ENCODE assay signal across 34 mouse cellular contexts in the genomic region with DNA sequence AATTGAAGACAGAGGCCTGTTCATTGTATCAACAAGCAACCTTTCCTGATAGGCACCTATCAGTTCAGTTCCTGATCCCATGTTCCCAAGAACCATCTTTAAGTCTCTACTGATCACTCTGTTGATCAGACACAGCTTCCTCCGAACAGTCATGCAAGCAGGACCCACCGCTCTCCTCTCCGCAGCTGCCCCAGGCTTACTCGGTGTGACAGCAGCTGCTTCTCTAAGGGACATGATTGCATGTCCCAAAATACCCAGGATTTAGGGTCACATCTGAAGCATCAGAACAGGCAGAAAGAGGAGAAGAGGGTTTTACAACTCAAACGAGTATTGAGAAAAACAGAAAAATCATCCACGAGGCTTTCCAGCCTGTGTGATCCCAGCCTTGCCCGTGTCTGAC. TPM values are rescaled to one million over a fixed set of nuclear protein-coding genes. Genes with fewer than 3 reads are reported as not detected.
DNase-seq lines count a peak whose midpoint lies in the region; ATAC-seq and TF ChIP-seq lines count a peak whose summit lies in the region.
"Had no signal": no experiment of that assay in that cellular context is flagged by ENCODE, and none has a peak within 500 bp of the region (broad histone marks: within the 10 kb centered on the region; RNA-seq: fewer than 3 reads in every experiment).

No protein-coding gene starts in this region.

- H3K79me2 ChIP-seq in MEL (ENCODE audit: control insufficient read depth, insufficient read depth, low read length, poor library complexity) = no peaks in the 10 kb centered on the region

- no peaks in the 10 kb centered on the region for H3K27me3 ChIP-seq in embryonic facial prominence, embryonic 14.5 days (replicated peaks; ENCODE audit: control insufficient read depth, insufficient read depth, low read length)
- no peaks in the 10 kb centered on the region; the same call in 1 of the 2 replicates for H3K27me3 ChIP-seq in embryonic facial prominence, embryonic 10.5 days (replicated peaks; ENCODE audit: low read depth, poor library complexity, severe bottlenecking)
- H3K27me3 ChIP-seq in heart, embryonic 11.5 days (ENCODE audit: control insufficient read depth, insufficient read depth, low read length) = no peaks in the 10 kb centered on the region
- H3K27me3 ChIP-seq in heart, embryonic 16.5 days (ENCODE audit: control insufficient read depth, insufficient read depth, low read length) = no peaks in the 10 kb centered on the region
- H3K27me3 ChIP-seq in MEL (ENCODE audit: control insufficient read depth in 1 of 2, insufficient read depth in 2 of 2, low read length in 2 of 2) = no peaks in the 10 kb centered on the region; a peak in 1 of 4 replicates
- H3K27me3 ChIP-seq: embryonic facial prominence, embryonic 15.5 days; forebrain, embryonic 13.5 days; limb, embryonic 12.5 days; liver, embryonic 13.5 days had no signal

- intact Hi-C loops in heart, postnatal 36 days (cut with DNase I) = loop anchor here (5.0 kb wide), 1 partner anchor 193 kb away; no protein-coding TSS in a partner anchor

- H3K36me3 ChIP-seq in embryonic facial prominence, embryonic 14.5 days (ENCODE audit: control insufficient read depth, insufficient read depth, low read length) = no peaks in the 10 kb centered on the region
- no peaks in the 10 kb centered on the region for H3K36me3 ChIP-seq in embryonic facial prominence, embryonic 10.5 days (replicated peaks)
- no peaks in the 10 kb centered on the region for H3K36me3 ChIP-seq in heart, embryonic 11.5 days (ENCODE audit: control insufficient read depth, insufficient read depth, low read length)
- H3K36me3 ChIP-seq in heart, embryonic 16.5 days (ENCODE audit: control insufficient read depth, insufficient read depth) = no peaks in the 10 kb centered on the region
- peaks cover 0 to 2% of the 10 kb centered on the region in 2 experiments; a peak in 1 of 4 replicates for H3K36me3 ChIP-seq in MEL (ENCODE audit: control insufficient read depth in 1 of 2, insufficient read depth in 2 of 2, low read length in 2 of 2)
- H3K36me3 ChIP-seq: embryonic facial prominence, embryonic 15.5 days; hindbrain, embryonic 10.5 days; hindbrain, embryonic 15.5 days; limb, embryonic 12.5 days; liver, embryonic 13.5 days; midbrain, embryonic 12.5 days; neural tube, embryonic 13.5 days had no signal

- H3K9me3 ChIP-seq in embryonic facial prominence, embryonic 14.5 days (ENCODE audit: control insufficient read depth, low read length) = no peaks in the 10 kb centered on the region
- H3K9me3 ChIP-seq in embryonic facial prominence, embryonic 10.5 days = no peaks in the 10 kb centered on the region
- H3K9me3 ChIP-seq in heart, embryonic 11.5 days (replicated peaks; ENCODE audit: control insufficient read depth, low read length) = no peaks in the 10 kb centered on the region
- H3K9me3 ChIP-seq in heart, embryonic 16.5 days (replicated peaks; ENCODE audit: control insufficient read depth, low read length) = no peaks in the 10 kb centered on the region
- no peaks in the 10 kb centered on the region for H3K9me3 ChIP-seq in MEL (replicated peaks; ENCODE audit: insufficient read depth, low read length)
- H3K9me3 ChIP-seq: embryonic facial prominence, embryonic 15.5 days; forebrain, embryonic 13.5 days; hindbrain, embryonic 10.5 days; hindbrain, embryonic 15.5 days; limb, embryonic 12.5 days; liver, embryonic 13.5 days; midbrain, embryonic 12.5 days; neural tube, embryonic 13.5 days had no signal

- H3K27ac ChIP-seq in embryonic facial prominence, embryonic 14.5 days (replicated peaks; ENCODE audit: low read depth, low read length) = no peak overlapping the region
- no peak overlapping the region for H3K27ac ChIP-seq in embryonic facial prominence, embryonic 10.5 days (replicated peaks)
- H3K27ac ChIP-seq in heart, embryonic 11.5 days (ENCODE audit: low read depth, low read length) = no peak overlapping the region
- peak overlapping the region; percentile 58 for H3K27ac ChIP-seq in heart, embryonic 16.5 days (ENCODE audit: low read length)
- H3K27ac ChIP-seq in MEL (ENCODE audit: control insufficient read depth, low read depth, low read length) = no peak overlapping the region
- H3K27ac ChIP-seq: embryonic facial prominence, embryonic 15.5 days; forebrain, embryonic 13.5 days; hindbrain, embryonic 10.5 days; hindbrain, embryonic 15.5 days; limb, embryonic 12.5 days; liver, embryonic 13.5 days; midbrain, embryonic 12.5 days; neural tube, embryonic 13.5 days; stomach, postnatal 0 days had no signal

- no peak for ATAC-seq in embryonic facial prominence, embryonic 14.5 days (ENCODE audit: low read depth)
- no peak for ATAC-seq in heart, embryonic 11.5 days (replicated peaks; ENCODE audit: insufficient number of reproducible peaks, low FRiP score, low TSS enrichment)
- ATAC-seq in heart, embryonic 16.5 days (replicated peaks; ENCODE audit: extremely low read depth, insufficient read depth, low FRiP score) = no peak
- ATAC-seq: inflammation-experienced regulatory T-cells, adult 6 months; lung, postnatal 0 days had no signal

- H3K4me1 ChIP-seq in embryonic facial prominence, embryonic 14.5 days (ENCODE audit: control insufficient read depth, insufficient read depth, low read length) = no peaks in the 10 kb centered on the region
- H3K4me1 ChIP-seq in embryonic facial prominence, embryonic 10.5 days = no peaks in the 10 kb centered on the region
- H3K4me1 ChIP-seq in heart, embryonic 11.5 days (ENCODE audit: control insufficient read depth, insufficient read depth, low read length) = no peaks in the 10 kb centered on the region
- H3K4me1 ChIP-seq in heart, embryonic 16.5 days (ENCODE audit: control insufficient read depth, insufficient read depth, low read length) = peaks cover 14% of the 10 kb centered on the region
- no peaks in the 10 kb centered on the region for H3K4me1 ChIP-seq in MEL (ENCODE audit: control insufficient read depth in 1 of 2, insufficient read depth in 2 of 2, low read length in 2 of 2)
- H3K4me1 ChIP-seq: hindbrain, embryonic 10.5 days; hindbrain, embryonic 15.5 days; limb, embryonic 12.5 days; midbrain, embryonic 12.5 days had no signal

- no peak for TF ChIP-seq POLR2A in MEL (IDR thresholded peaks at IDR 0.05; ENCODE audit: control insufficient read depth in 1 of 2, insufficient read depth in 1 of 2, low read depth in 1 of 2, low read length in 2 of 2, poor library complexity in 1 of 2)

- 69% methylated on average over 7 of the region's 7 CpGs for WGBS in embryonic facial prominence, embryonic 14.5 days
- WGBS in embryonic facial prominence, embryonic 10.5 days = 79% methylated on average over 7 of the region's 7 CpGs
- WGBS in heart, embryonic 11.5 days (ENCODE audit: insufficient replicate concordance) = 66% methylated on average over 7 of the region's 7 CpGs
- WGBS in heart, embryonic 16.5 days = 66% methylated on average over 7 of the region's 7 CpGs

- H3K4me2 ChIP-seq in embryonic facial prominence, embryonic 14.5 days (ENCODE audit: low read depth, low read length) = no peak overlapping the region
- peak overlapping the region; percentile 22; the same call in 1 of the 2 replicates for H3K4me2 ChIP-seq in heart, embryonic 11.5 days
- H3K4me2 ChIP-seq in heart, embryonic 16.5 days (ENCODE audit: low read depth, low read length) = peak overlapping the region; percentile 47
- H3K4me2 ChIP-seq: forebrain, embryonic 13.5 days; hindbrain, embryonic 15.5 days; limb, embryonic 12.5 days; liver, embryonic 13.5 days; midbrain, embryonic 12.5 days; neural tube, embryonic 13.5 days had no signal

- no peak for TF ChIP-seq RAD21 in MEL (IDR thresholded peaks at IDR 0.05; ENCODE audit: low read depth, low read length)

- no peak for TF ChIP-seq EP300 in MEL (IDR thresholded peaks at IDR 0.05; ENCODE audit: low read depth in 1 of 2, low read length in 2 of 2)

- no peak for TF ChIP-seq CTCF in MEL (IDR thresholded peaks at IDR 0.05 in 2 of 3, conservative IDR thresholded peaks at IDR 0.05 in 1 of 3; ENCODE audit: control insufficient read depth in 1 of 3, insufficient read depth in 1 of 3, low read depth in 2 of 3, low read length in 3 of 3, poor library complexity in 1 of 3, severe bottlenecking in 1 of 3)

- no peak overlapping the region for H3K9ac ChIP-seq in embryonic facial prominence, embryonic 14.5 days (ENCODE audit: low read depth, low read length)
- peak overlapping the region; percentile 22; the same call in 1 of the 2 replicates for H3K9ac ChIP-seq in heart, embryonic 11.5 days (ENCODE audit: low read depth, low read length)
- H3K9ac ChIP-seq in heart, embryonic 16.5 days (ENCODE audit: low read length) = peak overlapping the region; percentile 51
- no peak overlapping the region for H3K9ac ChIP-seq in MEL (ENCODE audit: control insufficient read depth, low read depth, low read length, poor library complexity, severe bottlenecking)
- H3K9ac ChIP-seq: embryonic facial prominence, embryonic 15.5 days; forebrain, embryonic 13.5 days; hindbrain, embryonic 15.5 days; limb, embryonic 12.5 days; liver, embryonic 13.5 days; midbrain, embryonic 12.5 days; neural tube, embryonic 13.5 days had no signal

- no peak overlapping the region for H3K4me3 ChIP-seq in embryonic facial prominence, embryonic 14.5 days (ENCODE audit: low read depth, low read length)
- no peak overlapping the region for H3K4me3 ChIP-seq in embryonic facial prominence, embryonic 10.5 days
- H3K4me3 ChIP-seq in heart, embryonic 11.5 days (ENCODE audit: low read depth, low read length) = no peak overlapping the region
- H3K4me3 ChIP-seq in heart, embryonic 16.5 days (ENCODE audit: low read length) = no peak overlapping the region
- H3K4me3 ChIP-seq in MEL (ENCODE audit: control insufficient read depth in 1 of 2, insufficient read depth in 1 of 2, low read depth in 2 of 2, low read length in 2 of 2) = peak overlapping the region; percentile 24 to 39; a peak in 3 of 4 replicates
- H3K4me3 ChIP-seq: embryonic facial prominence, embryonic 15.5 days; forebrain, embryonic 13.5 days; hindbrain, embryonic 10.5 days; hindbrain, embryonic 15.5 days; limb, embryonic 12.5 days; liver, embryonic 13.5 days; midbrain, embryonic 12.5 days; neural tube, embryonic 13.5 days had no signal

- DNase-seq in embryonic facial prominence, embryonic 14.5 days (ENCODE audit: low spot score) = peak; percentile 14
- no peak for DNase-seq in embryonic facial prominence, embryonic 10.5 days (ENCODE audit: low spot score)
- no peak for DNase-seq in heart, postnatal 36 days
- no peak for DNase-seq in heart, postnatal 4 days
- no peak for DNase-seq in MEL (ENCODE audit: low read depth, low spot score)
- no peak for DNase-seq in adrenal gland, postnatal 25 days
- DNase-seq: cerebellum, adult 18-20 months; cerebellum, postnatal 10 days; kidney, adult 11 months; kidney, postnatal 14 days; liver, embryonic 13.5 days; lung, adult 18-20 months; lung, postnatal 4 days; right cerebral cortex, postnatal 4 days; thymus, adult 18-20 months; thymus, postnatal 36 days had no signal

RNA-seq across cellular contexts. Expression of a gene that starts 15.5 kb away (rescaled TPM):
- 37.4 and 56.5 TPM in 2 replicates for polyA plus RNA-seq in embryonic facial prominence, embryonic 14.5 days (2014; fragmentation: Nextera tagmentation; extraction: Ambion mirVana)
- 0.57 TPM in 1 of 2 replicates, not detected in the other for polyA plus RNA-seq in embryonic facial prominence, embryonic 10.5 days (2016; fragmentation: Nextera tagmentation; extraction: Ambion mirVana)
- polyA plus RNA-seq in heart, embryonic 11.5 days (2014; fragmentation: Nextera tagmentation; extraction: Ambion mirVana) = 6,790 and 6,847 TPM in 2 replicates
- over 10,000 TPM; 18,107 to 20,333 TPM for total RNA-seq in heart, postnatal 36 days (2021)
- polyA plus RNA-seq in heart, embryonic 16.5 days (2015; fragmentation: Nextera tagmentation; extraction: Ambion mirVana) = 7,978 and 9,755 TPM in 2 replicates
- total RNA-seq in heart, postnatal 4 days (2021) = over 10,000 TPM; 18,495 to 19,403 TPM
- 0.35 and 0.75 TPM in 2 replicates for total RNA-seq in MEL (2012; rRNA removed)
- under 1 TPM in 1 of 2 experiments, not detected in 1; 0.54 TPM for polyA plus RNA-seq in MEL (2012; ENCODE audit: insufficient read depth in 1 of 2, insufficient read length in 2 of 2, low read depth in 1 of 2, low replicate concordance in 2 of 2, missing spikeins in 1 of 2)
- not detected in 2 replicates for total RNA-seq in adrenal gland, postnatal 25 days (2021)
- total RNA-seq: adrenal gland, adult 18-20 months; common myeloid progenitor, adult 5-6 weeks; layer of hippocampus, postnatal 10 days had no signal

RNA-seq across cellular contexts. Expression of a gene that starts 35.4 kb away (rescaled TPM):
- 2.8 and 3.0 TPM in 2 replicates for polyA plus RNA-seq in embryonic facial prominence, embryonic 14.5 days (2014; fragmentation: Nextera tagmentation; extraction: Ambion mirVana)
- 4.9 and 5.1 TPM in 2 replicates for polyA plus RNA-seq in embryonic facial prominence, embryonic 10.5 days (2016; fragmentation: Nextera tagmentation; extraction: Ambion mirVana)
- polyA plus RNA-seq in heart, embryonic 11.5 days (2014; fragmentation: Nextera tagmentation; extraction: Ambion mirVana) = 4.7 and 7.1 TPM in 2 replicates
- total RNA-seq in heart, postnatal 36 days (2021) = 10 to 100 TPM; 21.6 to 26.8 TPM
- 3.0 and 3.7 TPM in 2 replicates for polyA plus RNA-seq in heart, embryonic 16.5 days (2015; fragmentation: Nextera tagmentation; extraction: Ambion mirVana)
- total RNA-seq in heart, postnatal 4 days (2021) = 10 to 100 TPM; 12.2 to 13.6 TPM
- total RNA-seq in MEL (2012; rRNA removed) = 1.2 and 1.4 TPM in 2 replicates
- polyA plus RNA-seq in MEL (2012; ENCODE audit: insufficient read depth in 1 of 2, insufficient read length in 2 of 2, low read depth in 1 of 2, low replicate concordance in 2 of 2, missing spikeins in 1 of 2) = 1 to 10 TPM in 1 of 2 experiments, not detected in 1; 3.5 TPM
- total RNA-seq in adrenal gland, postnatal 25 days (2021) = 20.9 and 29.8 TPM in 2 replicates
- total RNA-seq: common myeloid progenitor, adult 5-6 weeks had no signal

RNA-seq across cellular contexts. Expression of a gene that starts 55.3 kb away (rescaled TPM):
- 0.43 TPM in 1 of 2 replicates, not detected in the other for polyA plus RNA-seq in embryonic facial prominence, embryonic 14.5 days (2014; fragmentation: Nextera tagmentation; extraction: Ambion mirVana)
- not detected in 2 replicates for polyA plus RNA-seq in embryonic facial prominence, embryonic 10.5 days (2016; fragmentation: Nextera tagmentation; extraction: Ambion mirVana)
- polyA plus RNA-seq in heart, embryonic 11.5 days (2014; fragmentation: Nextera tagmentation; extraction: Ambion mirVana) = 0.47 and 0.51 TPM in 2 replicates
- not detected for total RNA-seq in heart, postnatal 36 days (2021)
- polyA plus RNA-seq in heart, embryonic 16.5 days (2015; fragmentation: Nextera tagmentation; extraction: Ambion mirVana) = 0.12 and 0.56 TPM in 2 replicates
- under 1 TPM in 1 of 2 experiments, not detected in 1; 0.36 TPM for total RNA-seq in heart, postnatal 4 days (2021)
- total RNA-seq in MEL (2012; rRNA removed) = 1.4 and 1.6 TPM in 2 replicates
- polyA plus RNA-seq in MEL (2012; ENCODE audit: insufficient read depth in 1 of 2, insufficient read length in 2 of 2, low read depth in 1 of 2, low replicate concordance in 2 of 2, missing spikeins in 1 of 2) = 1 to 10 TPM in 1 of 2 experiments, not detected in 1; 4.7 TPM
- not detected in 2 replicates for total RNA-seq in adrenal gland, postnatal 25 days (2021)
- total RNA-seq: adrenal gland, postnatal 36 days; gastrocnemius, postnatal 36 days; midbrain, postnatal 0 days had no signal
- polyA plus RNA-seq: forebrain, embryonic 13.5 days; hindbrain, embryonic 10.5 days; hindbrain, embryonic 15.5 days; limb, embryonic 12.5 days; midbrain, embryonic 12.5 days; midbrain, postnatal 0 days had no signal

Comparison
In these comparisons a context has a peak if more than half of its experiments do, and no peak if none do; other contexts are left out.
1. H3K4me3 ChIP-seq: peak in MEL (2 of 2); none in embryonic facial prominence, embryonic 14.5 days (single experiment), embryonic facial prominence, embryonic 10.5 days (single experiment), heart, embryonic 11.5 days (single experiment) and heart, embryonic 16.5 days (single experiment).
2. H3K9ac ChIP-seq: peak in heart, embryonic 11.5 days (single experiment) and heart, embryonic 16.5 days (single experiment); none in embryonic facial prominence, embryonic 14.5 days (single experiment) and MEL (single experiment).
3. RNA of a gene that starts 15.5 kb away (polyA plus RNA-seq): 7,978 to 9,755 TPM in heart, embryonic 16.5 days and 6,790 to 6,847 TPM in heart, embryonic 11.5 days; 37.4 to 56.5 TPM in embryonic facial prominence, embryonic 14.5 days, 0.54 TPM in MEL and 0.57 TPM in embryonic facial prominence, embryonic 10.5 days; every median in the first group is over 100 times any median in the second.